Mouse (Mus musculus) CH12.LX (cell line): ENCODE measurements around the gene Lad1. TPM values are rescaled to one million over a fixed set of nuclear protein-coding genes. Genes with fewer than 3 reads are reported as not detected.

Experiments used
- DNase-seq: peaks from one replicate; pipeline ENCODE4 v3.0.0-alpha.2; 2013; ENCODE audit errors: extremely low read depth
- H3K27ac ChIP-seq: 2 replicates; pipeline ENCODE4 v1.5.1; 2012; ENCODE audit warnings: low read depth, mild to moderate bottlenecking, control low read depth, moderate library complexity; ENCODE audit not compliant: insufficient read depth
- H3K27me3 ChIP-seq: replicated peaks from 2 replicates; pipeline ENCODE3; 2012; ENCODE audit warnings: inconsistent platforms
- H3K36me3 ChIP-seq, 2 experiments: replicated peaks in 1 of 2; 2 replicates each; pipeline versions ENCODE3 to v1.6.1; 2012; ENCODE audit warnings: inconsistent platforms in 1 of 2, low read length in 1 of 2, mild to moderate bottlenecking in 1 of 2, mixed read lengths in 1 of 2, moderate library complexity in 1 of 2; ENCODE audit not compliant: control insufficient read depth in 1 of 2, insufficient read depth in 1 of 2
- H3K4me1 ChIP-seq, 2 experiments: 2 replicates each; pipeline ENCODE4 v1.6.1; 2012; ENCODE audit warnings: inconsistent platforms in 1 of 2, moderate library complexity in 1 of 2; ENCODE audit not compliant: insufficient read depth in 2 of 2, control insufficient read depth in 1 of 2
- H3K4me2 ChIP-seq: 2 replicates; pipeline ENCODE4 v1.6.1; 2012; ENCODE audit warnings: low read depth, mild to moderate bottlenecking, control low read depth; ENCODE audit not compliant: poor library complexity, insufficient read depth, severe bottlenecking
- H3K4me3 ChIP-seq, 3 experiments: fragments of 150-350 bp in 1 of 3; sonication (generic) in 1 of 3; replicated peaks in 1 of 3; 2 replicates each; pipeline versions ENCODE3 to v1.5.1; 2011 to 2012; ENCODE audit warnings: low read depth in 2 of 3, low read length in 2 of 3, mild to moderate bottlenecking in 2 of 3, moderate library complexity in 2 of 3, control low read depth in 1 of 3, improper control_type of control experiment in 1 of 3, inconsistent platforms in 1 of 3, mixed read lengths in 1 of 3; ENCODE audit not compliant: poor library complexity in 1 of 3
- H3K79me2 ChIP-seq: replicated peaks from 2 replicates; pipeline ENCODE4 v1.6.1; 2012; ENCODE audit warnings: mild to moderate bottlenecking, moderate library complexity; ENCODE audit not compliant: control insufficient read depth, poor library complexity, insufficient read depth, severe bottlenecking; ENCODE audit errors: extremely low read depth
- H3K9ac ChIP-seq: 2 replicates; pipeline ENCODE4 v1.6.1; 2012; ENCODE audit warnings: low read depth, mild to moderate bottlenecking, control low read depth, moderate library complexity; ENCODE audit not compliant: insufficient read depth
- H3K9me3 ChIP-seq: replicated peaks from 2 replicates; pipeline ENCODE3; 2012; ENCODE audit warnings: low read length, inconsistent platforms, mixed read lengths
- BHLHE40 ChIP-seq: IDR thresholded peaks from 2 replicates; pipeline ENCODE4 v1.6.1; 2011; ENCODE audit warnings: mild to moderate bottlenecking, low read depth, low read length, improper control_type of control experiment
- CHD2 ChIP-seq: IDR thresholded peaks from 2 replicates; pipeline ENCODE4 v1.6.1; 2011; ENCODE audit warnings: low read length, improper control_type of control experiment
- JUND ChIP-seq: conservative IDR thresholded peaks from 2 replicates; pipeline ENCODE4 v1.6.1; 2011; ENCODE audit warnings: low read depth, low read length, improper control_type of control experiment
- MAFK ChIP-seq: IDR thresholded peaks from 2 replicates; pipeline ENCODE4 v1.6.1; 2011; ENCODE audit warnings: low read length, improper control_type of control experiment; ENCODE audit not compliant: insufficient replicate concordance
- MEF2A ChIP-seq: IDR thresholded peaks from 2 replicates; pipeline ENCODE4 v1.6.1; 2014; ENCODE audit warnings: low read depth, mild to moderate bottlenecking, inconsistent platforms, low read length, improper control_type of control experiment, borderline replicate concordance
- PAX5 ChIP-seq: IDR thresholded peaks from 2 replicates; pipeline ENCODE4 v1.6.1; 2012; ENCODE audit warnings: low read length, inconsistent platforms, mixed read lengths
- POLR2AphosphoS2 ChIP-seq: IDR thresholded peaks from 2 replicates; pipeline ENCODE4 v1.6.1; 2011; ENCODE audit warnings: low read depth, low read length, improper control_type of control experiment
- RAD21 ChIP-seq: IDR thresholded peaks from 2 replicates; pipeline ENCODE4 v1.6.1; 2011; ENCODE audit warnings: low read depth, mild to moderate bottlenecking, low read length, improper control_type of control experiment, moderate library complexity
- UBTF ChIP-seq: IDR thresholded peaks from 2 replicates; pipeline ENCODE4 v1.6.1; 2012; ENCODE audit warnings: low read depth, mild to moderate bottlenecking, inconsistent platforms, low read length, improper control_type of control experiment, moderate library complexity
- ZC3H11A ChIP-seq: IDR thresholded peaks from 2 replicates; pipeline ENCODE4 v1.6.1; 2012; ENCODE audit warnings: low read depth, mild to moderate bottlenecking, inconsistent platforms, low read length, improper control_type of control experiment
- ZKSCAN1 ChIP-seq: IDR thresholded peaks from 2 replicates; pipeline ENCODE4 v1.6.1; 2012; ENCODE audit warnings: low read depth, inconsistent platforms, low read length, improper control_type of control experiment, borderline replicate concordance
- ZMIZ1 ChIP-seq: IDR thresholded peaks from 2 replicates; pipeline ENCODE4 v1.6.1; 2012; ENCODE audit warnings: low read depth, mild to moderate bottlenecking, inconsistent platforms, low read length, improper control_type of control experiment
- ZNF384 ChIP-seq: IDR thresholded peaks from 2 replicates; pipeline ENCODE4 v1.6.1; 2012; ENCODE audit warnings: low read depth, low read length, improper control_type of control experiment, inconsistent platforms
- dilution Hi-C: fragments of 300-500 bp; cut with MboI; formaldehyde crosslinking; loops from 2 replicates; pipeline ENCODE4 v1.14.3; 2020; ENCODE audit warnings: low sequenced_read_pairs; ENCODE audit not compliant: extremely low pct_unique_long_range_greater_than_20kb, extremely low pct_ligation_motif_present
- in situ Hi-C: fragments of 300-500 bp; cut with MboI; formaldehyde crosslinking; loops from 3 replicates; pipeline ENCODE4 v1.14.3; 2019; ENCODE audit warnings: low sequenced_read_pairs, low pct_ligation_motif_present, low pct_unique_long_range_greater_than_20kb, mixed read lengths
- polyA plus RNA-seq: library from polyadenylated mRNA; unstranded; fragments of >175 nt; gene quantifications from 2 replicates; pipeline ENCODE4 v1.2.1, GENCODE M21; 2012; ENCODE audit warnings: low read depth; ENCODE audit not compliant: insufficient read length
- total RNA-seq, 2 experiments: library from RNA; depleted of rRNA; stranded (reverse); fragments of 300-350 nt in 1 of 2; fragments of >200 nt in 1 of 2; gene quantifications; 2 replicates each; pipeline ENCODE4 v1.2.3; 2012 to 2014

The Lad1 gene
- total and polyA plus RNA-seq, 3 experiments = 0.17 TPM; not detected in 2

DNA sequence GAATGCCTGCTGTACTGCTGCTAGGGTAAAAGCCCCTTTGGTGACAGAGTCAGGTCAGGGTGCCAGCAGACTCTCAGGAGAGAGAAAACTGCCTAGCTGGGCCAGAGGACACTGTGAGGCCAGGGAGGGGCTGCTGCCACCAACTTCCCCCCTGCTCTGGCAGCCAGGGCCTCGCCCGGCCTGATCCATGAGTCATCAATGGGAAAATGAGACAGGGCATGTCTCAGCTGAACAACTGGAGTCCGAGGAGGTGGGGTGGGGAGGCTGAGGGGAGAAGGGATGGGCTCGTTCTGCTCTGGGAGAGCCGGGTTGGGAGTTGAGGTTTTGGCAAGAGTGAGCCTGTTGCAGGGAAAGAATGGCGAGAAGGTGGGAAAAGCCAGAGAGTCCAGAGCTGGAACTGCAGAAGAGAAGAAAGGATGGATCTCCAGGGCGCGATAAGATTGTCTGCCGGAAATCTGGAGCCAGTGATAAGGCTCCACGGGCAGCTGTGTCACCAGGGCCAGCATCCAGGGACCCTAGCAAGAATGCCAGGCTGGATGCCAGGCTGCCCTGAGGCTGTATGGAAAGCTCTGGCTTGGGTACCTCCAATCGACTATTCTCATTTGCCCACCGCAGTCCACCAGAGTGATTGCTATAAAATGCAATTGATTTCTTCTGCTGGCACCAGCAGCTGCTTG lies 47.4 kb upstream of the Lad1 start:
- no peak overlapping the region for H3K9ac ChIP-seq
- no peaks in the 10 kb centered on the region for H3K9me3 ChIP-seq
- no peaks in the 10 kb centered on the region for H3K27me3 ChIP-seq
- DNase-seq = no peak
- peaks cover 34 to 50% of the 10 kb centered on the region in 2 experiments for H3K36me3 ChIP-seq
- no peak overlapping the region for H3K27ac ChIP-seq
- no peak; the same call in 1 of the 2 replicates for TF ChIP-seq CHD2
- TF ChIP-seq MAFK = no peak
- no peak for TF ChIP-seq BHLHE40
- H3K4me3 ChIP-seq = no peak overlapping the region
- in situ Hi-C loops = no loop called here
- peaks cover 35% of the 10 kb centered on the region for H3K79me2 ChIP-seq
- H3K4me1 ChIP-seq = peaks cover 7 to 26% of the 10 kb centered on the region in 2 experiments
- H3K4me2 ChIP-seq = no peak overlapping the region
- dilution Hi-C loops = no loop called here

DNA sequence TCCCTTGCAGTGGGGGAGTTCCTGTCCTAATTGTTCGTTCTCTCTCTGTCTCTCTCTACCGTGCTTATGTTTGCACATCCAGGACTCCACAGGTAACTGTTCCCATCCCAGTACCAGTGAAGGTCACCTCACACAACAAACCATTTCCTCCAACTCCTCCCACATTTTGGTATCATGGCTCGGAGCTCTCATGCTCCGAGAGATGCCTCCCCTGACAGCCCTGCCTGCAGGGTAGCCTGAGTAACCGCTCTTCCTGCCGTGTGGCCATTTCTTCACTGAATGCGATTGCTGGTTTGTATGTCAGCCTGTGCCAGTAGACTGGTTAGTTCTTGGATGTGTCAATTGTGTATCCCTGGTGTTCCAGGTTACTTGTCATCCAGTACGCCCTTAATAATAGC lies 46.8 kb upstream of the Lad1 start:
- no peaks in the 10 kb centered on the region for H3K9me3 ChIP-seq
- DNase-seq = no peak
- dilution Hi-C loops = no loop called here
- H3K4me1 ChIP-seq = peaks cover 7 to 26% of the 10 kb centered on the region in 2 experiments
- no peak overlapping the region for H3K9ac ChIP-seq
- TF ChIP-seq RAD21 (no peak), ZMIZ1 (peak; percentile 41; the same call in 1 of the 2 replicates), POLR2AphosphoS2 (0 out of 2 replicates have a peak, but pooled peaks have one; percentile 41)
- H3K4me2 ChIP-seq = no peak overlapping the region
- in situ Hi-C loops = no loop called here
- H3K36me3 ChIP-seq = peaks cover 34 to 50% of the 10 kb centered on the region in 2 experiments
- H3K4me3 ChIP-seq = no peak overlapping the region
- no peak overlapping the region for H3K27ac ChIP-seq
- peaks cover 30% of the 10 kb centered on the region for H3K79me2 ChIP-seq
- no peaks in the 10 kb centered on the region for H3K27me3 ChIP-seq

DNA sequence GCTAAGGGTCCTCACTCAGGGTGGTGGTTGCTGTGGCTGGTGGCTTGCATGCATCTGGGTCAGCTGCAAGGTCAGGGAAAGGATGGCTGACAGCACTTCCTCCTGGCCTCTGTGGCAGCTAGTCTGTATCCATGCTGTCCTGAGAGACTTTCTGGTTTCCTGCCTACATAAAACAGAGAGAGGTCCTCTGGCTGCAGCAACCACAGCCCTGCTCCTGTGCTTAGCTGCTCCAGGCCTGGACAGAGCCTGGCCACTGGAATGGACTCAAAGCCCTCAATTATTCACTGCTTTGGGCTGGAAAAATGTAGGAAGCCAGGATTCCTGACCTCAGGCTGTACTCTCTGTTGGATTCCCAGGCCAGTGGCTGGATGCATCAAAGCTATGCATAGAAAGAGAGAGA lies 41.8 kb upstream of the Lad1 start:
- no peak for DNase-seq
- no peak overlapping the region for H3K27ac ChIP-seq
- no peaks in the 10 kb centered on the region for H3K79me2 ChIP-seq
- H3K4me3 ChIP-seq = no peak overlapping the region
- in situ Hi-C loops = no loop called here
- no peak for TF ChIP-seq MAFK
- no peak for TF ChIP-seq ZNF384
- no peak for TF ChIP-seq UBTF
- no peak for TF ChIP-seq MEF2A
- no peak for TF ChIP-seq ZMIZ1
- TF ChIP-seq JUND = no peak
- TF ChIP-seq ZC3H11A = no peak
- TF ChIP-seq PAX5 = no peak
- TF ChIP-seq ZKSCAN1 = no peak
- TF ChIP-seq, all 38 proteins: peak for 0
- Histone ChIP-seq H3K36me3 (peaks cover 2 to 12% of the 10 kb centered on the region in 2 experiments), H3K9ac (no peak overlapping the region), H3K9me3 (no peaks in the 10 kb centered on the region), H3K4me2 (no peak overlapping the region), H3K4me1 (peaks cover 0 to 4% of the 10 kb centered on the region in 2 experiments; a peak in 3 of 4 replicates), H3K27me3 (no peaks in the 10 kb centered on the region)
- dilution Hi-C loops = no loop called here
